Mouse (Mus musculus) erythroid progenitor cell, adult 5-6 weeks (primary cell): ENCODE results near the gene Xpnpep3. TPM values are rescaled to one million over a fixed set of nuclear protein-coding genes. Genes with fewer than 3 reads are reported as not detected.

Experiments used
- ATAC-seq: replicated peaks from 2 replicates; pipeline ENCODE4 v1.8.0; 2016; ENCODE audit warnings: moderate number of reproducible peaks, mild to moderate bottlenecking, moderate TSS enrichment, inconsistent platforms; ENCODE audit not compliant: poor library complexity, low FRiP score, severe bottlenecking
- total RNA-seq, 2 experiments: library from RNA; stranded (forward) in 1 of 2; stranded (reverse) in 1 of 2; fragments of 150-400 nt in 1 of 2; fragments of 186-747, 209-891 nt in 1 of 2; gene quantifications; 2 replicates each; pipeline versions ENCODE4 v1.2.3 to v1.2.4; 2015 to 2017; ENCODE audit warnings: low replicate concordance in 2 of 2

The Xpnpep3 gene
- total RNA-seq (2015; ENCODE audit: low replicate concordance) (12.6 and 16.9 TPM in 2 replicates), total RNA-seq (2017; ENCODE audit: low replicate concordance) (8.6 and 20.8 TPM in 2 replicates)

GRCm38 (mm10) chr15:81399638-81400315, at the start of gene Xpnpep3, which contains the start of gene St13:
Gene Xpnpep3 (plus strand): TSS chr15:81400138.
Gene St13 (minus strand): TSS chr15:81400077.
- ATAC-seq: peak; percentile 97

DNA sequence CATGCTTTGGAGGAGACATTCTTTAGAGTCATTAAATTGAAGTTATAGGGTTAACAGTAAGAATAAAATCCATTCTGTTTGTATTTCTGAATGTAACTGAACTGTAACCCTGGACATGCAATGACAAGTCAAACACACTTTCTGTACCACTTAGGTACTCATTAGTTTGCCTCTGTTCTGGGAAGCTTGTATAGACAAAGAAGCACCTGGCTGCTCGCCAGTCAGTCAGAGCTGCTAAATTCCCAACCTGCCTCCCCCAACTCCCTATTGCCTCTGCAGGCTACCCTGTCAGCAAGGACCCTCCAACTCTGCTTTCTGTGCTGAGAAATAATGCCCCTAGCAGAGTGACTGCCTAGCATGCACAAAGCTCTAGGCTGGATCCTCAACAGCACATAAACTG, 49.5 kb upstream of the Xpnpep3 start:
- no peak for ATAC-seq

GRCm38 (mm10) chr15:81352638-81353037, 47.3 kb upstream of the Xpnpep3 start:
- no peak for ATAC-seq

DNA sequence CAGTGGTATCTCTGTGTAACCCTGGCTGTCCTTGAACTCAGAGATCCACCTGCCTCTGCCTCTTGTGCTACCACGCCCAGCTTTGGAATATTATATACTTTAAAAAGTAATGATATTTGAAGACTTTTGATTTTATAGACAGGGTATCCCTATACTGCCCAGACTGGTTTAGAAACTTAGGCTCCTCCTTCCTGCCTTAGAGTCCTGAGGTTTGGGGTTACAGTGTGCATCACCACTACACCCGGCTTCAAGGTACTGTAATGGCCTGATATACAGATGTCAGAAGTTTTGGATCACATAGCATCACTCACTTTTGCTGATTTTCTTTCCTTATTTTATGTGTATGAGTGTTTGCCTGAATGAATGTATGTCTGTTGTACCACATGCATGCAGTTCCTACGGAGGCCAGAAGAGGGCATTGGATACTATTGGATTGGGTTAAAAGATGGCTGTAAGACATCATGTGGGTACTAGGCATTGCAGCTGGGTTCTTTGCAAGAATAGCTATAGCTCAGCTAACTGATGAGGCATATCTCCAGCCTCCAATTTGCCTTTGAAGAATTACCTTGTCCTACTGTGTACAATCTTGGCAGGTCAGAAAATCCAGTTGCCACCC, 44.7 kb upstream of the Xpnpep3 start:
- ATAC-seq: peak; percentile 70

DNA sequence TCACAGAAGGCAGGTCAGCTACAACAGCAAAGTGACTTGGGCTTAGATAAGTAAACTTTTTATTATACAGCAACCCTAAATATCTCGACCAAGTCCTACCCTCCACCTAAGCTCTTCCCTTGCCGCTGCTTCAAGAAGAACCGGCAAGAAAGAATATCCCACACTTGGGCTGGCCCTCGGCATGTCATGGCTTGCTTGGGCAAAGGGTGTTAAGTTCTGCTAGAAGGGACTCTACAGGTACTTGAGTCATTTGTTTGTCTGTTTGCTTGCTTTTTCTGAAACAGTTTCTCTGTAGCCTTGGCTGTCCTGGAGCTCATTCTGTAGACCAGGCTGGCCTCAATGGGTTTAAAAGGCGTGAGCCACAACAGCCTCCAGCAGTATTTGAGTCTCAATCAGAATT, 43.0 kb upstream of the Xpnpep3 start:
- ATAC-seq: no peak

GRCm38 (mm10) chr15:81358943-81359342, 41.0 kb upstream of the Xpnpep3 start:
- ATAC-seq: no peak

GRCm38 (mm10) chr15:81359421-81359820, 40.5 kb upstream of the Xpnpep3 start:
- no peak for ATAC-seq

DNA sequence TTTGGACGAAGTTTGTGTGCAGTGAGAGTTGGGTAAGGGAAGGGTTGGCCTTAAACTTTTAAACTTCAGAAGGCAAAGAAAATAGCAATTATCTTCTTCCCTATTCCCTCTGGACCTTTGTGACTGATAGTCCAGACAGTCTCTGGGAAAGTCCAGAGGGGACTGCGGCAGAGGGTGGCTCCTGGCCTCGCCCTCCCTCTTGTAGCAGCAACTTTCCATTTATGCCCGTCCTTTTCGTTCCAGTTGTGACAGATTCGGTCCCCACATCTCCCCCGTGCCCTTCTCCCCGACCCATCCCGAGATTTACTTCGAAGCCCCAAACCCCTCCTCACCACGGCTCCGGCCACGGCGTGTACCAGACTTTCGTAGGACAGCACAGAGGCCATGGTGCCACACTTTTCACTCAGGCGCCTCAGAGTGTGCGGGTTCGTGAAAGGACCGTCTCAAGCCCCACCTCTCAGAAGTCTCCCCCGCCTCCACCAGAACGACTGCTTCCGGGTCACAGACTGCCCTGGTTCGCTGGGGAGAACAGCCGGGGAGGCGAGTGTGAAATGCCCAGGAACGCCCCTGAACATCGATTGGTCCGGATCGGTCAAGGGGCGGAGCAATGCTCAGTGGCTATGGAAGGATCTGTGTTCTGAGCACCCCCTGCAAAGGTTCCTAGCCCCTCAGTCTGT, 39.5 kb upstream of the Xpnpep3 start, which contains the start of gene Slc25a17:
Slc25a17 (minus strand) TSS at position 468 of the 677 bp plus-strand sequence.
- ATAC-seq: peak; percentile 99

GRCm38 (mm10) chr15:81361022-81361404, 38.9 kb upstream of the Xpnpep3 start:
- ATAC-seq: peak; percentile 50

DNA sequence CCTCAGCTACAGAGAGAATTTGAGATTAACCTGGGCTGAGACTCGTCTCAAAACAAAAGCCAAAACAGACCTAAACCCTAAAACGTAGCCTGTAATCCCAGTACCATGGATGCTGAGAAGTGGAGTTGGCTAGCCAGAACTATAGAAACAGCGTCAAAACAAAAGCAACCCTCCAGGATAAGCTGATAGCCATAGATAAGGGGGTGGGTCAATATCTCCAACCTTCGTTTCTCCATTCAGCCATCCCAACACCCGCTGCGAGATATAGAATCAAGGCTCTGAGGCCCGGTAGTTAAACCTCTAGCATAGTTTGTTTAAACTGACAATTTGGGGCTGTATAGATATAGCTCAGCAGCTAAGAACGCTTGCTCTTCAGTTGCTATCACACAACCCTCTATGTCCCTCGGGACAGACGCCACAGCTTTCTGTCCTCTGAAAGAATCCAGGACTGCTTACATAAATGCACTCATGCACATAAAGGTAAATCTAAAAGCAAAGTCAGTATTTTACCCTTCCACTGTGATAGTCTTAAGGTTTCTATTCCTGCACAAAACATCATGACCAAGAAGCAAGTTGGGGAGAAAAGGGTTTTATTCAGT, 38.4 kb upstream of the Xpnpep3 start:
- ATAC-seq: no peak

GRCm38 (mm10) chr15:81362501-81362900, 37.4 kb upstream of the Xpnpep3 start:
- no peak for ATAC-seq

GRCm38 (mm10) chr15:81364271-81364670, 35.7 kb upstream of the Xpnpep3 start:
- ATAC-seq: no peak

- no peak for ATAC-seq
These were observed 34.7 kb upstream of the Xpnpep3 start for GRCm38 (mm10) chr15:81365246-81365645.

DNA sequence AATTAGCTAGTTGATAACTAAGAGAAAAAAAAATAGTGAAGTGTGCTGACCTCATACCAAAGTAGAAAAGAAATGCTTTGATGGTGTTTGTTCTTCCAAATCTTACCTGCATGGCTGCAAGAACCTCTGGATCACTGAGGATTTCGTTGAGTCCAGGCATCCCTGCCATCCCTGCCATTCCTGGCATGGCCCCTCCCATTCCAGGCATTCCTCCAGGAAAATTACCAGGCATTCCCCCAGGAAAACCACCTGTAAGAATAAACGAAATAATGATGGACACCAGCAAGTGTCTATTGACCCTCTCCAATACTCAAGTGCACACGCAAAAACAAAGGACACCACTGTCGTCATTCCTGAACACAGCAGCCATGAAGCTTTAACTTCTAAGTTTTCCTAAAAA, 33.7 kb upstream of the Xpnpep3 start:
- no peak for ATAC-seq

DNA sequence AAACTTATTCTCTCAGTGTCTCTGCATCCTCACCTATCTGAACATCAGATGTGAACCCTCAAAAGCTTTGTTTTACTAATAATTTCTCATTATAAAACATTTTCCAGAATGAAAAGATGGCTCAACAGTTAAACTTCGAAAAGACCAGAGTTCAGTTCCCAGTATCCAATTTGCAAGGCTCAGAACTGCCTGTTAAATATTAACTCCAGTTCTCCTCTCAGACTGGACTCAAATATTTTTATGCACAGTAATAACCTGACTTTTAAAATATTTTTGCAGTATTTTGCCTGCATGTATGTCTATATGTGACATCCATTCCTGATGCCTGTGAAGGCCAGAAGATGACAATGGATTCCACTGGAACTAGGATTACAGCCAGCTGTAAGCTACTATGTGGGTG, 31.3 kb upstream of the Xpnpep3 start:
- no peak for ATAC-seq

GRCm38 (mm10) chr15:81370356-81370755, 29.6 kb upstream of the Xpnpep3 start:
- ATAC-seq: no peak

GRCm38 (mm10) chr15:81374621-81375020, 25.3 kb upstream of the Xpnpep3 start:
- ATAC-seq: no peak

GRCm38 (mm10) chr15:81378845-81379244, 21.1 kb upstream of the Xpnpep3 start:
- ATAC-seq: no peak

DNA sequence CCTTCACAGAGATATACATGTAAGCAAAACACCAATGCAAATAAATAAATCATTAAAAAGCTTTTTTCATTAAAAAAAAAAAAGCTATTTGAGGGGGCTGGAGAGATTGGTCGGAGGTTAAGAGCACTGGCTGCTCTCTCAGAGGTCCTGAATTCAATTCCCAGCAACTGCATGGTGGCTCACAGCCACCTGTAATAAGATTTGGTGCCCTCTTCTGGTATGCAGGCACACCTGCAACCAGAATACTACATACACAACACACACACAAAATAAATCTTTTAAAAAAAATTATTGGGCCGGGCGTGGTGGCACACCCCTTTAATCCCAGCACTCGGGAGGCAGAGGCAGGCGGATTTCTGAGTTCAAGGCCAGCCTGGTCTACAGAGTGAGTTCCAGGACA, 13.6 kb upstream of the Xpnpep3 start:
- 0 out of 2 replicates have a peak, but pooled peaks have one; percentile 49 for ATAC-seq

DNA sequence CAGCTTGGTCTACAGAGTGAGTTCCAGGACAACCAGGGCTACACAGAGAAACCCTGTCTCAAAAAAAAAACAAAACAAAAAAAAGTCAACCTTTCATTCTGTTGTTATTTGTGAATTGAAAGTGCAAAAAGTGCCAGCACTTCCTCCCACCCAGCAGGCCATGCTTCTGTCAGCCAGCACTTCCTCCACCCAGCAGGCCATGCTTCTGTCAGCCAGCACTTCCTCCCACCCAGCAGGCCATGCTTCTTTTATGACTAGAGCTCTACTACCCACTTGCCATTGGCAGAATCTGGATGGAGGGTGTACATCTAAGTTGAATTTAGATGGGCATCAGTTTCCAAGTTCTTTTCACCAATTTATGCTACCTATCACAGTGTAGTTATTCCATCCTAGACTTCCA, 6.9 kb upstream of the Xpnpep3 start:
- ATAC-seq: no peak
